ENCODE assay signal across 20 mouse cellular contexts in genomic region chr15:101148604-101149003, GRCm38 (mm10). TPM values are rescaled to one million over a fixed set of nuclear protein-coding genes. Genes with fewer than 3 reads are reported as not detected.
A peak's percentile ranks its signal among the peaks of the same experiment; 100 is the strongest.
DNase-seq lines count a peak whose midpoint lies in the region; ATAC-seq and TF ChIP-seq lines count a peak whose summit lies in the region.
"Had no signal": no experiment of that assay in that cellular context is flagged by ENCODE, and none has a peak within 500 bp of the region (broad histone marks: within the 10 kb centered on the region; RNA-seq: fewer than 3 reads in every experiment).

No protein-coding gene starts in this region.

- H3K4me1 ChIP-seq in heart, embryonic 13.5 days = peaks cover 48% of the 10 kb centered on the region
- peaks cover 42% of the 10 kb centered on the region for H3K4me1 ChIP-seq in liver, postnatal 0 days (ENCODE audit: insufficient read depth)
- H3K4me1 ChIP-seq in liver, embryonic 11.5 days (replicated peaks; ENCODE audit: control insufficient read depth, insufficient read depth, low read length) = peaks cover 39% of the 10 kb centered on the region
- peaks cover 27% of the 10 kb centered on the region for H3K4me1 ChIP-seq in midbrain, embryonic 15.5 days

- 60% methylated on average over 6 of the region's 6 CpGs for WGBS in heart, embryonic 13.5 days
- 49% methylated on average over 6 of the region's 6 CpGs for WGBS in liver, postnatal 0 days (ENCODE audit: insufficient replicate concordance)
- 47% methylated on average over 6 of the region's 6 CpGs for WGBS in liver, embryonic 11.5 days
- 78% methylated on average over 6 of the region's 6 CpGs for WGBS in midbrain, embryonic 15.5 days

- H3K9ac ChIP-seq in heart, embryonic 13.5 days = no peak overlapping the region
- no peak overlapping the region for H3K9ac ChIP-seq in liver, postnatal 0 days (replicated peaks)
- no peak overlapping the region for H3K9ac ChIP-seq in liver, embryonic 11.5 days (ENCODE audit: low read depth, low read length)
- no peak overlapping the region for H3K9ac ChIP-seq in midbrain, embryonic 15.5 days
- H3K9ac ChIP-seq: embryonic facial prominence, embryonic 13.5 days; forebrain, postnatal 0 days; neural tube, embryonic 13.5 days had no signal

- TF ChIP-seq EP300 in liver, postnatal 0 days (IDR thresholded peaks at IDR 0.05; ENCODE audit: low read depth) = no peak

- no peak for TF ChIP-seq CTCF in liver, postnatal 0 days (IDR thresholded peaks at IDR 0.05; ENCODE audit: low read depth)

- H3K4me2 ChIP-seq in heart, embryonic 13.5 days = no peak overlapping the region
- no peak overlapping the region for H3K4me2 ChIP-seq in liver, postnatal 0 days (ENCODE audit: low read depth, low read length)
- H3K4me2 ChIP-seq in liver, embryonic 11.5 days = no peak overlapping the region
- no peak overlapping the region for H3K4me2 ChIP-seq in midbrain, embryonic 15.5 days
- H3K4me2 ChIP-seq: neural tube, embryonic 13.5 days had no signal

- no peak for DNase-seq in heart, postnatal 36 days
- DNase-seq in liver, postnatal 0 days = no peak
- DNase-seq in liver, embryonic 11.5 days (ENCODE audit: low spot score) = no peak
- DNase-seq in ES-CJ7 (ENCODE audit: low read depth, low spot score) = peak; percentile 57
- peak; percentile 46 for DNase-seq in R1 (ENCODE audit: low read depth, low spot score)
- no peak for DNase-seq in frontal cortex, adult 2 months (ENCODE audit: extremely low spot score in 1 of 2, low spot score in 1 of 2)
- DNase-seq: cerebellum, adult 9-10 months; forebrain, postnatal 0 days; liver; right cerebral cortex, postnatal 25 days had no signal

- peak overlapping the region; percentile 68 for H3K27ac ChIP-seq in heart, embryonic 13.5 days (replicated peaks)
- H3K27ac ChIP-seq in liver, postnatal 0 days (ENCODE audit: low read depth) = peak overlapping the region; percentile 48
- no peak overlapping the region for H3K27ac ChIP-seq in liver, embryonic 11.5 days (ENCODE audit: low read depth, low read length)
- H3K27ac ChIP-seq in midbrain, embryonic 15.5 days = no peak overlapping the region
- H3K27ac ChIP-seq: embryonic facial prominence, embryonic 13.5 days; hindbrain, postnatal 0 days; layer of hippocampus, adult 2 months; neural tube, embryonic 13.5 days had no signal

- no peak overlapping the region for H3K4me3 ChIP-seq in heart, embryonic 13.5 days
- H3K4me3 ChIP-seq in liver, postnatal 0 days (ENCODE audit: low read depth, low read length) = no peak overlapping the region
- H3K4me3 ChIP-seq in liver, embryonic 11.5 days (ENCODE audit: low read depth, low read length) = no peak overlapping the region
- no peak overlapping the region for H3K4me3 ChIP-seq in midbrain, embryonic 15.5 days
- H3K4me3 ChIP-seq: embryonic facial prominence, embryonic 13.5 days; layer of hippocampus, adult 2 months; neural tube, embryonic 13.5 days had no signal

- H3K27me3 ChIP-seq in heart, embryonic 13.5 days (replicated peaks) = 0 out of 2 replicates have a peak, but pooled peaks cover under 1% of the 10 kb centered on the region
- H3K27me3 ChIP-seq in liver, postnatal 0 days (ENCODE audit: insufficient read depth, low read length) = no peaks in the 10 kb centered on the region
- no peaks in the 10 kb centered on the region for H3K27me3 ChIP-seq in liver, embryonic 11.5 days (replicated peaks; ENCODE audit: control insufficient read depth, insufficient read depth, low read length)
- H3K27me3 ChIP-seq in midbrain, embryonic 15.5 days (replicated peaks) = no peaks in the 10 kb centered on the region
- H3K27me3 ChIP-seq: embryonic facial prominence, embryonic 13.5 days; neural tube, embryonic 13.5 days had no signal

- no peaks in the 10 kb centered on the region for H3K9me3 ChIP-seq in heart, embryonic 13.5 days
- H3K9me3 ChIP-seq in liver, postnatal 0 days (ENCODE audit: low read length) = no peaks in the 10 kb centered on the region
- H3K9me3 ChIP-seq in liver, embryonic 11.5 days (ENCODE audit: control insufficient read depth, low read length) = no peaks in the 10 kb centered on the region
- H3K9me3 ChIP-seq in midbrain, embryonic 15.5 days = no peaks in the 10 kb centered on the region
- H3K9me3 ChIP-seq: embryonic facial prominence, embryonic 13.5 days; neural tube, embryonic 13.5 days had no signal

- H3K36me3 ChIP-seq in heart, embryonic 13.5 days = no peaks in the 10 kb centered on the region
- H3K36me3 ChIP-seq in liver, postnatal 0 days (replicated peaks; ENCODE audit: insufficient read depth, low read length) = no peaks in the 10 kb centered on the region
- no peaks in the 10 kb centered on the region for H3K36me3 ChIP-seq in liver, embryonic 11.5 days (ENCODE audit: control insufficient read depth, insufficient read depth, low read length)
- H3K36me3 ChIP-seq in midbrain, embryonic 15.5 days (replicated peaks) = no peaks in the 10 kb centered on the region
- H3K36me3 ChIP-seq: embryonic facial prominence, embryonic 13.5 days; neural tube, embryonic 13.5 days had no signal

- no peak for ATAC-seq in heart, embryonic 13.5 days (ENCODE audit: extremely low read depth, insufficient number of reproducible peaks, low FRiP score, low TSS enrichment)
- ATAC-seq in liver, postnatal 0 days = no peak
- no peak for ATAC-seq in liver, embryonic 11.5 days (replicated peaks; ENCODE audit: low FRiP score)
- no peak for ATAC-seq in midbrain, embryonic 15.5 days (replicated peaks)
- ATAC-seq: forebrain, postnatal 0 days; hindbrain, postnatal 0 days had no signal

- intact Hi-C loops in heart, postnatal 36 days (cut with DNase I) = loop anchor here (2.0 kb wide), 1 partner anchor 24 kb away; no protein-coding TSS in a partner anchor

RNA-seq across cellular contexts. Expression of gene Acvrl1, which starts 20.3 kb away (rescaled TPM):
- polyA plus RNA-seq in heart, embryonic 13.5 days (2015; fragmentation: Nextera tagmentation; extraction: Ambion mirVana) = 7.0 and 7.4 TPM in 2 replicates
- total RNA-seq in heart, postnatal 36 days (2021) = 10 to 100 TPM; 22.3 to 31.1 TPM
- polyA plus RNA-seq in liver, postnatal 0 days (2015; fragmentation: Nextera tagmentation; extraction: Ambion mirVana) = 2.3 and 2.6 TPM in 2 replicates
- polyA plus RNA-seq in liver, embryonic 11.5 days (2014; fragmentation: Nextera tagmentation; extraction: Ambion mirVana) = 2.5 TPM in 2 replicates
- 8.6 and 8.7 TPM in 2 replicates for polyA plus RNA-seq in midbrain, embryonic 15.5 days (2015; fragmentation: Nextera tagmentation; extraction: Ambion mirVana)
- polyA plus RNA-seq in frontal cortex, adult 2 months (2012; rRNA removed) = 20.7 and 22.4 TPM in 2 replicates

RNA-seq across cellular contexts. Expression of gene Acvr1b, which starts 25.3 kb away (rescaled TPM):
- polyA plus RNA-seq in heart, embryonic 13.5 days (2015; fragmentation: Nextera tagmentation; extraction: Ambion mirVana) = 5.4 and 6.0 TPM in 2 replicates
- total RNA-seq in heart, postnatal 36 days (2021) = 10 to 100 TPM; 12.6 to 14.6 TPM
- 2.2 TPM in 2 replicates for polyA plus RNA-seq in liver, postnatal 0 days (2015; fragmentation: Nextera tagmentation; extraction: Ambion mirVana)
- 4.2 and 4.4 TPM in 2 replicates for polyA plus RNA-seq in liver, embryonic 11.5 days (2014; fragmentation: Nextera tagmentation; extraction: Ambion mirVana)
- 23.3 and 24.9 TPM in 2 replicates for polyA plus RNA-seq in midbrain, embryonic 15.5 days (2015; fragmentation: Nextera tagmentation; extraction: Ambion mirVana)
- polyA plus RNA-seq in frontal cortex, adult 2 months (2012; rRNA removed) = 68.4 and 68.6 TPM in 2 replicates

RNA-seq across cellular contexts. Expression of gene Ankrd33, which starts 33.0 kb away (rescaled TPM):
- not detected in 2 replicates for polyA plus RNA-seq in heart, embryonic 13.5 days (2015; fragmentation: Nextera tagmentation; extraction: Ambion mirVana)
- total RNA-seq in heart, postnatal 36 days (2021) = not detected
- polyA plus RNA-seq in liver, postnatal 0 days (2015; fragmentation: Nextera tagmentation; extraction: Ambion mirVana) = not detected in 2 replicates
- polyA plus RNA-seq in liver, embryonic 11.5 days (2014; fragmentation: Nextera tagmentation; extraction: Ambion mirVana) = not detected in 2 replicates
- polyA plus RNA-seq in midbrain, embryonic 15.5 days (2015; fragmentation: Nextera tagmentation; extraction: Ambion mirVana) = not detected in 2 replicates
- not detected in 2 replicates for polyA plus RNA-seq in frontal cortex, adult 2 months (2012; rRNA removed)
- total RNA-seq: forebrain, postnatal 0 days; gastrocnemius, adult 8-10 months; heart, postnatal 10 days; hindbrain, postnatal 0 days; layer of hippocampus, adult 2 months; monocyte, adult 5-6 weeks had no signal
- polyA plus RNA-seq: cortical plate, adult 2 months; embryonic facial prominence, embryonic 13.5 days; forebrain, postnatal 0 days; hindbrain, postnatal 0 days; neural tube, embryonic 13.5 days had no signal

Comparison
In these comparisons a context has a peak if more than half of its experiments do, and no peak if none do; other contexts are left out.
1. H3K27ac ChIP-seq: peak in heart, embryonic 13.5 days (single experiment) and liver, postnatal 0 days (single experiment); none in liver, embryonic 11.5 days (single experiment) and midbrain, embryonic 15.5 days (single experiment).
2. DNase-seq: peak in ES-CJ7 (single experiment) and R1 (single experiment); none in heart, postnatal 36 days (0 of 2), liver, postnatal 0 days (single experiment), liver, embryonic 11.5 days (single experiment) and frontal cortex, adult 2 months (0 of 2).